Mouse (Mus musculus) thymus, adult 2 months (tissue): ENCODE measurements around the gene Dnah7c.
"Not testable (repeated sequence)": the region's sequence is repeated elsewhere in the genome, so short reads cannot be mapped to it uniquely, and the experiment has no call there.

ENCODE experiments used
- CTCF ChIP-seq: fragments of 200-500 bp; IDR thresholded peaks from 2 replicates; pipeline ENCODE4 v1.5.1; 2012; ENCODE audit warnings: mild to moderate bottlenecking, control low read depth, low read length, moderate library complexity, borderline replicate concordance; ENCODE audit not compliant: control insufficient read depth, poor library complexity, insufficient read depth; ENCODE audit errors: extremely low read depth
- POLR2A ChIP-seq: fragments of 200-500 bp; IDR thresholded peaks from 2 replicates; pipeline ENCODE4 v1.6.1; 2012; ENCODE audit warnings: mild to moderate bottlenecking, low read length, control low read depth, moderate library complexity; ENCODE audit not compliant: control insufficient read depth, poor library complexity, insufficient read depth; ENCODE audit errors: extremely low read depth

DNA sequence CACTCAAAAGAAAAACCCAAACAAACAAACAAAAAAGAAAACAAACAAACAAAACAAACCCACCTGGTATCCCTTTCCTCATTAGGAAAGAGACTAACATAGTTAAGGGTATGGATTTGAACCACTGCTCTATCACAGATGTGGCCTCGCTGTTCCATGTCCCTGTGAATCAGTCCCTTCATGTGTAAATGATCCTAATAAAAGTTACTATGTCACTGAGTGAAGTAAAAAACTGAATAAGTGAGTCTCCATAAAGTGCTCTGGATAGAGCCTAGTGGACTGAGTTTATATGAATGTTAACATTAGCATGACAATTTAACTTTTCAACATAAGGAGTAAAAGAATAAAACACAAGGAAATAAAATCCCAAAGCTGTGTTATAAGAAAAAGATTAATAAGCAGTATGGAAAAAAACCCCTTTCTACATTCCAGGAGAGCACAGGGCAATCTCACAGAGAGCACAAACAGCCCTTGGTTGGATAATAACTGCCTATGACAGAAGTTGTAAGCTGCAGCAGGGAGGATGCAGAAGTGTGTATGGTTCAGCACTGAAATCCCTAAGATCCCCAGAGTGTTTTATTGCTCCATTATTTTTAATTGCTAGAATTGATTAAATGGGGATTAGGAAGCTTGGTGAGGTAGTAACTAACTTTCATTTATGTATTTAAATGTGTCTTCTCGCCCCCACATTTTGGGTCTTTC lies 308.2 kb downstream of the Dnah7c start:
- not testable (repeated sequence) for TF ChIP-seq CTCF, POLR2A
